Mouse (Mus musculus): ENCODE results near the gene Gm28043. TPM values are rescaled to one million over a fixed set of nuclear protein-coding genes. Genes with fewer than 3 reads are reported as not detected.
A peak's percentile ranks its signal among the peaks of the same experiment; 100 is the strongest.

Gene Gm28043
- 1.9 and 2.8 TPM in 2 replicates for polyA plus RNA-seq (2015; fragmentation: Nextera tagmentation; extraction: Ambion mirVana)

GRCm38 (mm10) chr17:29614115-29615023 is at the start of gene Gm28043, which contains the start of gene Rnf8:
Gene Gm28043, plus strand, starts transcription at chr17:29614876.
Gene Rnf8, plus strand, starts transcription at chr17:29614790.
- ATAC-seq (ENCODE audit: borderline replicate concordance, extremely low read depth, low FRiP score, low TSS enrichment) = peak; percentile 93
- peak within 1 kb of the TSS; percentile 95 for H3K27ac ChIP-seq
- WGBS = 2% methylated on average over 52 of the region's 52 CpGs
- H3K9me3 ChIP-seq = no peaks in the 10 kb centered on the region
- peak within 1 kb of the TSS; percentile 92 for H3K9ac ChIP-seq
- peaks cover 5% of the 10 kb centered on the region for H3K36me3 ChIP-seq
- H3K27me3 ChIP-seq = no peaks in the 10 kb centered on the region
- H3K4me1 ChIP-seq = peaks cover 26% of the 10 kb centered on the region
- peak within 1 kb of the TSS; percentile 77 for H3K4me2 ChIP-seq
- H3K4me3 ChIP-seq = peak within 1 kb of the TSS; percentile 76

DNA sequence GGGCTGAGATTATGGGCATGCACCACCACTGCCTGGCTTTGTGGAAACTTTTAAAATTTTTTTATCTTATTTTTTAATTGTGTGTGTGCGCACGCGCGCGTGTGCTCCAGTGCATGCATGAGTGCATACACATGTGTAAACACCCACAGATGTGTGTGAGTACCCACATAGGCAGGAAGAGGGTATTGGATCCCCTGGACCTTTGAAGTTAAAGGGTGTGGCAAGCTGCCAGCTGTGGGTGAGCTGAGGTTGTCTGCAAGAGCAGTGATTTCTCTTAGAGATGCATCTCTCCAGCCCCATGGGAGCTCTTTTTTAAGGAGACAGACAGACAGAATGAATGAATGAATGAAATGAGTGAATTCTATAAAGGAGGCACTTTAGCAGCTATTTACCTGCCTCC is 49.2 kb upstream of the Gm28043 start:
- no peak for ATAC-seq (ENCODE audit: borderline replicate concordance, extremely low read depth, low FRiP score, low TSS enrichment)
- WGBS = 97% methylated on average over 5 of the region's 5 CpGs
- Histone ChIP-seq H3K4me1 (no peaks in the 10 kb centered on the region), H3K27me3 (no peaks in the 10 kb centered on the region), H3K4me3 (no peak overlapping the region), H3K4me2 (no peak overlapping the region), H3K9ac (no peak overlapping the region), H3K9me3 (no peaks in the 10 kb centered on the region), H3K27ac (no peak overlapping the region), H3K36me3 (peaks cover 20% of the 10 kb centered on the region)

- 84% methylated on average over 15 of the region's 15 CpGs for WGBS
- Histone ChIP-seq H3K4me2 (no peak overlapping the region), H3K4me1 (no peaks in the 10 kb centered on the region), H3K27ac (no peak overlapping the region), H3K9ac (no peak overlapping the region), H3K36me3 (peaks cover 45% of the 10 kb centered on the region), H3K4me3 (no peak overlapping the region), H3K9me3 (no peaks in the 10 kb centered on the region), H3K27me3 (no peaks in the 10 kb centered on the region)
- ATAC-seq (ENCODE audit: borderline replicate concordance, extremely low read depth, low FRiP score, low TSS enrichment) = no peak
These were observed 46.2 kb upstream of the Gm28043 start for GRCm38 (mm10) chr17:29568435-29568834.

GRCm38 (mm10) chr17:29569831-29570230 is 44.8 kb upstream of the Gm28043 start:
- H3K4me2 ChIP-seq = no peak overlapping the region
- 90% methylated on average over 6 of the region's 6 CpGs for WGBS
- no peak overlapping the region for H3K27ac ChIP-seq
- no peak for ATAC-seq (ENCODE audit: borderline replicate concordance, extremely low read depth, low FRiP score, low TSS enrichment)
- H3K4me1 ChIP-seq = no peaks in the 10 kb centered on the region
- no peaks in the 10 kb centered on the region for H3K9me3 ChIP-seq
- no peaks in the 10 kb centered on the region for H3K27me3 ChIP-seq
- no peak overlapping the region for H3K9ac ChIP-seq
- no peak overlapping the region for H3K4me3 ChIP-seq
- peaks cover 41% of the 10 kb centered on the region for H3K36me3 ChIP-seq

GRCm38 (mm10) chr17:29579579-29580126 is 35.0 kb upstream of the Gm28043 start:
- peaks cover 40% of the 10 kb centered on the region for H3K36me3 ChIP-seq
- no peak; the same call in 1 of the 2 replicates for ATAC-seq (ENCODE audit: borderline replicate concordance, extremely low read depth, low FRiP score, low TSS enrichment)
- 53% methylated on average over 4 of the region's 4 CpGs for WGBS
- H3K27me3 ChIP-seq = no peaks in the 10 kb centered on the region
- H3K4me3 ChIP-seq = no peak overlapping the region
- H3K4me1 ChIP-seq = no peaks in the 10 kb centered on the region
- H3K9ac ChIP-seq = no peak overlapping the region
- peak overlapping the region; percentile 76 for H3K27ac ChIP-seq
- H3K4me2 ChIP-seq = no peak overlapping the region
- no peaks in the 10 kb centered on the region for H3K9me3 ChIP-seq

- H3K4me1 ChIP-seq = no peaks in the 10 kb centered on the region
- H3K4me3 ChIP-seq = no peak overlapping the region
- H3K4me2 ChIP-seq = no peak overlapping the region
- no peaks in the 10 kb centered on the region for H3K27me3 ChIP-seq
- H3K36me3 ChIP-seq = peaks cover 17% of the 10 kb centered on the region
- H3K27ac ChIP-seq = no peak overlapping the region
- 71% methylated on average over 5 of the region's 5 CpGs for WGBS
- ATAC-seq (ENCODE audit: borderline replicate concordance, extremely low read depth, low FRiP score, low TSS enrichment) = no peak
- H3K9me3 ChIP-seq = no peaks in the 10 kb centered on the region
- no peak overlapping the region for H3K9ac ChIP-seq
These were observed 31.1 kb upstream of the Gm28043 start for GRCm38 (mm10) chr17:29583569-29583968.

DNA sequence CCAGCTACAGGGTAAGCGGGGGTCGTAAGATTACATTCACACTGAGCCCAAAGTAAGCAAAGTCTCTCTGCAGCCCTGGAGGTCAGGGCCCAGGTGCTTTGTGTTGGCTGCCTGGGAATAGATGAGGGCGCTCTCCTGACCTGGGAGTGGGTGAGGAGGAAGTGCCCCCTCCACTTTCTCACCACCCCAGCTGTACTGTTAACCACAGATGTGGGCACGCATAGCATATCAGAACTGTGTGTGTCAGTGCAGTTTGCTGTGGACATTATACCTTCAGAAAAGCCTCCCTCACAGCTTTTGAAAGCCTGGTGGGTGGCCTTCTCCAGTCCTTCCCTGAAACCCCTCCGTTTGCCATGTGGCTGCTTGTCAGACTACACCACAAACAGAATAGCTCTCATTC is 30.4 kb upstream of the Gm28043 start:
- WGBS = 60% methylated on average over 5 of the region's 5 CpGs
- H3K4me3 ChIP-seq = no peak overlapping the region
- H3K27me3 ChIP-seq = no peaks in the 10 kb centered on the region
- H3K9ac ChIP-seq = no peak overlapping the region
- no peak overlapping the region for H3K4me2 ChIP-seq
- no peaks in the 10 kb centered on the region for H3K9me3 ChIP-seq
- H3K4me1 ChIP-seq = peaks cover 7% of the 10 kb centered on the region; the same call in 1 of the 2 replicates
- ATAC-seq (ENCODE audit: borderline replicate concordance, extremely low read depth, low FRiP score, low TSS enrichment) = no peak
- peaks cover 17% of the 10 kb centered on the region for H3K36me3 ChIP-seq
- no peak overlapping the region for H3K27ac ChIP-seq

DNA sequence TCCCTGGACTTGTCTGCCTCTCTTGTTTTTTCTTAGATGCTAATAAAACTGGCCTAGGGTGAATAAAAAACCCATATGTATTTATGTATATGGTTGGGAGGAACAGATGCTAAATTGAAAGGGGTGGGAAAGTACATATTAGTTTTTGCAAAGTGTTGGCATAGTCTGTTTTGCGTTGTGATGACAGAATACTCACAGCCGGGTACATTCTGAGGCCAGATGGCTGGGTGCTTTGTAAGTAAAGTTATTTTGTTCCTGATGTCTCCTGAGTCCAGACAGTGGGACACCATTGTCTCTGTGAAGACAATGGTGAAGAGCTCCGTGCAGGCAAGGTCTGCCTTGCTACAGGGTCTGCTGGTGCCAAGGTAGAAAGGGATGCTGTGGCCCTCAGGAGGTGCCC is 29.9 kb upstream of the Gm28043 start:
- no peak overlapping the region for H3K27ac ChIP-seq
- 64% methylated on average over 3 of the region's 3 CpGs for WGBS

DNA sequence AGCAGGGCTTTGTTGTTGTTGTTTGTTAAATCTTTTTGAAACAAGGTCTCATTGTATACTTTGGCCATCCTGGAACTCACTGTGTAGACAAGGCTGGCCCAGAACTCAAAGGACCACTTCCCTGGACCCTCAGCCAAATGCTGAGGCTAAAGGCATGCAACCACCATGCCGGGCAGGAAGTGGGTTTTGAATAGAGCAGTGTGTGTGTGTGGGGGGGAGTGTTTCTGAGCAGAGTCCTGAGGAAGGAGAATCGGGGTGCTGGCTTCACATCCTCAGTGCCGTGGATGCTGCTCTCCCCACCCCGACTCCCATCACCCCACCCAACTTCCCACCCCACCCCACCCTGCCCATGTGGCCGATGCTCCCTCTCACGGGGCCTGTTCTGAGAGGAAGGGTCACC is 29.2 kb upstream of the Gm28043 start:
- no peaks in the 10 kb centered on the region for H3K9me3 ChIP-seq
- peaks cover 17% of the 10 kb centered on the region for H3K36me3 ChIP-seq
- peaks cover 8% of the 10 kb centered on the region; the same call in 1 of the 2 replicates for H3K4me1 ChIP-seq
- no peak overlapping the region for H3K4me3 ChIP-seq
- 88% methylated on average over 6 of the region's 6 CpGs for WGBS
- H3K27me3 ChIP-seq = no peaks in the 10 kb centered on the region
- no peak overlapping the region for H3K27ac ChIP-seq
- no peak overlapping the region for H3K9ac ChIP-seq
- no peak overlapping the region for H3K4me2 ChIP-seq
- no peak for ATAC-seq (ENCODE audit: borderline replicate concordance, extremely low read depth, low FRiP score, low TSS enrichment)

More for the DNA sequence above, 29.9 kb upstream of the Gm28043 start:
- Histone ChIP-seq H3K4me1 (peaks cover 8% of the 10 kb centered on the region; the same call in 1 of the 2 replicates), H3K9me3 (no peaks in the 10 kb centered on the region), H3K9ac (no peak overlapping the region), H3K36me3 (peaks cover 17% of the 10 kb centered on the region), H3K27me3 (no peaks in the 10 kb centered on the region), H3K4me3 (no peak overlapping the region), H3K4me2 (no peak overlapping the region)
- no peak for ATAC-seq (ENCODE audit: borderline replicate concordance, extremely low read depth, low FRiP score, low TSS enrichment)

GRCm38 (mm10) chr17:29586921-29587320 is 27.8 kb upstream of the Gm28043 start:
- Histone ChIP-seq H3K4me1 (peaks cover 8% of the 10 kb centered on the region; the same call in 1 of the 2 replicates), H3K9me3 (no peaks in the 10 kb centered on the region), H3K27ac (no peak overlapping the region), H3K27me3 (no peaks in the 10 kb centered on the region), H3K4me2 (no peak overlapping the region), H3K4me3 (no peak overlapping the region), H3K9ac (no peak overlapping the region), H3K36me3 (peaks cover 14% of the 10 kb centered on the region)
- ATAC-seq (ENCODE audit: borderline replicate concordance, extremely low read depth, low FRiP score, low TSS enrichment) = no peak
- WGBS = 72% methylated on average over 9 of the region's 9 CpGs

GRCm38 (mm10) chr17:29589221-29589898 is 25.3 kb upstream of the Gm28043 start:
- peak; percentile 86 for ATAC-seq (ENCODE audit: borderline replicate concordance, extremely low read depth, low FRiP score, low TSS enrichment)

More at GRCm38 (mm10) chr17:29589221-29589898, 25.3 kb upstream of the Gm28043 start:
- Histone ChIP-seq H3K27ac (peak overlapping the region; percentile 60; the same call in 1 of the 2 replicates), H3K36me3 (peaks cover 3% of the 10 kb centered on the region; the same call in 1 of the 2 replicates), H3K27me3 (no peaks in the 10 kb centered on the region), H3K4me3 (no peak overlapping the region), H3K4me2 (no peak overlapping the region), H3K9me3 (no peaks in the 10 kb centered on the region), H3K9ac (no peak overlapping the region), H3K4me1 (peaks cover 8% of the 10 kb centered on the region; the same call in 1 of the 2 replicates)
- 35% methylated on average over 11 of the region's 11 CpGs for WGBS

Measured in lung, embryonic 15.5 days (tissue).